Mouse (Mus musculus): ENCODE data around the gene Ppp2r2c. TPM values are rescaled to one million over a fixed set of nuclear protein-coding genes. Genes with fewer than 3 reads are reported as not detected.

Gene Ppp2r2c
- 5.4 TPM for polyA plus RNA-seq (2014; fragmentation: Illumina TruSeq; extraction: RNeasy Lipid Tissue Mini Kit (QIAGEN cat#74804))

GRCm38 (mm10) chr5:36868266-36869090 lies at the start of gene Ppp2r2c:
Ppp2r2c (plus strand) TSS chr5:36868513.

GRCm38 (mm10) chr5:36829913-36830879 lies 38.1 kb upstream of the Ppp2r2c start, which contains the start of gene Man2b2:
Man2b2 (minus strand) TSS chr5:36830653.

DNA sequence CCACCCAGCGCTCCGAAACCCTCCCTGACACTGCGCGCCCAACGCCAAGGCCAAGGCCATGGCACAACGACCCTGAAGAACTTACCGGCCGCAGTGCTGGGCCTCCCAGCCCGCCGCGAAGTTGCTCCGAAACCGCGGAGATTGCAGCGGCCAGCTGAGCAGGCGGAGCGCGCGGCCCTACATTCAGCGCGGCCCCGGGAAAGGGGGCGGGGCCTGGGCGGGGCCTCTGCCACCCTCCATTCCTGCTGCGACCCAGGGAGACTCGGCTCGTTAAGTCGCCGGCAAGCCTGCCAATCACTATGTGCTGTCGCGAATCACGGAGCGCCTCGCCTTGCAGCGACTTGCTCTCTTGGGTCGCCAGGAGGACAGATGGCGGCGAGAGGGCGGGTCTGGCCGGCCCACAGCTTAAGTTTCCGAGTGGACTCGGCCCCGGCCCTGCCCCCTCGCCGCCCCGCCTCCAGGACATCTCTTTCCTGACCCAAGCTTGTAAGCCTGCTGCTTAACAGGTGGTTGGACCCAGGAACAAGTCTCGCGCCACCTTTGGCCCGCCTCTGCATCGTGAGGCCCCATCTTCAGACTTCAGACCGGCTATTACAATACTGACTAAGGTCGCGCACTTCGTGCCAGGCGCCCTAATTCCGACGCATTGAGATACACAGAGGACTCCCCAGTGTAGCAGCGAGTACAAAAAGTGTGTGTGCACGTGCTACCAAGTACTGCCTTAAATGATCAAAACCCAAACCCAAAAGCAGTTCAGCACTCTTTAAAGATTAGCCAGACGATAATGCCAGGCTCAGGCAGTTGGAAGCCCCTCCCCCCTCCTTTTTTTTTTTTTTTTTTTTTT lies 120.7 kb downstream of the Ppp2r2c start, which contains the start of gene Wfs1:
TSS of gene Wfs1 (minus strand) at position 425 of the 844 bp plus-strand sequence.

Other genes starting within 250 kb of the Ppp2r2c start
- gene D5Ertd579e, start 172.5 kb upstream of the Ppp2r2c start, polyA plus RNA-seq (2014; fragmentation: Illumina TruSeq; extraction: RNeasy Lipid Tissue Mini Kit (QIAGEN cat#74804)) = 58.6 TPM
- gene Bloc1s4, start 119.9 kb upstream of the Ppp2r2c start, polyA plus RNA-seq (2014; fragmentation: Illumina TruSeq; extraction: RNeasy Lipid Tissue Mini Kit (QIAGEN cat#74804)) = 25.0 TPM
- 902 TPM for gene Mrfap1, start 71.7 kb upstream of the Ppp2r2c start, polyA plus RNA-seq (2014; fragmentation: Illumina TruSeq; extraction: RNeasy Lipid Tissue Mini Kit (QIAGEN cat#74804))
- 0.31 TPM for gene Man2b2, start 37.9 kb upstream of the Ppp2r2c start, polyA plus RNA-seq (2014; fragmentation: Illumina TruSeq; extraction: RNeasy Lipid Tissue Mini Kit (QIAGEN cat#74804))
- gene Wfs1, start 120.7 kb downstream of the Ppp2r2c start, polyA plus RNA-seq (2014; fragmentation: Illumina TruSeq; extraction: RNeasy Lipid Tissue Mini Kit (QIAGEN cat#74804)) = 2.8 TPM
- gene Gm1043, start 216.9 kb downstream of the Ppp2r2c start, polyA plus RNA-seq (2014; fragmentation: Illumina TruSeq; extraction: RNeasy Lipid Tissue Mini Kit (QIAGEN cat#74804)) = not detected